Mouse (Mus musculus): ENCODE results near the gene Olfr160. TPM values are rescaled to one million over a fixed set of nuclear protein-coding genes. Genes with fewer than 3 reads are reported as not detected.

Gene Olfr160
- not detected in 2 replicates for polyA plus RNA-seq (2015; fragmentation: Nextera tagmentation; extraction: Ambion mirVana)

- no peak within 1 kb of the TSS for H3K27ac ChIP-seq
- H3K4me2 ChIP-seq (ENCODE audit: low read length) = no peak within 1 kb of the TSS
- H3K9me3 ChIP-seq (replicated peaks; ENCODE audit: low read length) = no peaks in the 10 kb centered on the region
- H3K27me3 ChIP-seq (ENCODE audit: insufficient read depth, low read length) = no peaks in the 10 kb centered on the region
- no peak for TF ChIP-seq CTCF (IDR thresholded peaks at IDR 0.05; ENCODE audit: low read depth)
- ATAC-seq (replicated peaks; ENCODE audit: low FRiP score, low read depth) (no peak), DNase-seq (ENCODE audit: low spot score) (no peak)
- H3K9ac ChIP-seq (ENCODE audit: low read depth, low read length) = no peak within 1 kb of the TSS
- H3K4me1 ChIP-seq (replicated peaks; ENCODE audit: insufficient read depth, low read length) = no peaks in the 10 kb centered on the region
- no peaks in the 10 kb centered on the region for H3K36me3 ChIP-seq (ENCODE audit: insufficient read depth, low read length)
- no peak within 1 kb of the TSS for H3K4me3 ChIP-seq (replicated peaks; ENCODE audit: low read depth, low read length)
- 89% methylated on average over 1 of the region's 1 CpGs for WGBS
Observed at GRCm38 (mm10) chr9:37716150-37716549, at the start of gene Olfr160. TSS of gene Olfr160 (minus strand) at chr9:37716250.

- Histone ChIP-seq H3K27ac (no peak overlapping the region), H3K27me3 (ENCODE audit: insufficient read depth, low read length) (no peaks in the 10 kb centered on the region), H3K36me3 (ENCODE audit: insufficient read depth, low read length) (no peaks in the 10 kb centered on the region), H3K4me1 (replicated peaks; ENCODE audit: insufficient read depth, low read length) (no peaks in the 10 kb centered on the region), H3K4me2 (ENCODE audit: low read length) (no peak overlapping the region), H3K9ac (ENCODE audit: low read depth, low read length) (no peak overlapping the region), H3K9me3 (replicated peaks; ENCODE audit: low read length) (no peaks in the 10 kb centered on the region), H3K4me3 (replicated peaks; ENCODE audit: low read depth, low read length) (no peak overlapping the region)
- DNase-seq (ENCODE audit: low spot score) = no peak
- no peak for ATAC-seq (replicated peaks; ENCODE audit: low FRiP score, low read depth)
- TF ChIP-seq CTCF (IDR thresholded peaks at IDR 0.05; ENCODE audit: low read depth) = peak; percentile 44; the same call in 1 of the 2 replicates
- 57% methylated on average over 2 of the region's 2 CpGs for WGBS
Observed at GRCm38 (mm10) chr9:37762541-37762940, 46.5 kb upstream of the Olfr160 start.

- Histone ChIP-seq H3K4me1 (replicated peaks; ENCODE audit: insufficient read depth, low read length) (no peaks in the 10 kb centered on the region), H3K9me3 (replicated peaks; ENCODE audit: low read length) (no peaks in the 10 kb centered on the region), H3K4me2 (ENCODE audit: low read length) (no peak overlapping the region), H3K9ac (ENCODE audit: low read depth, low read length) (no peak overlapping the region), H3K27me3 (ENCODE audit: insufficient read depth, low read length) (no peaks in the 10 kb centered on the region), H3K27ac (no peak overlapping the region), H3K36me3 (ENCODE audit: insufficient read depth, low read length) (no peaks in the 10 kb centered on the region), H3K4me3 (replicated peaks; ENCODE audit: low read depth, low read length) (no peak overlapping the region)
- WGBS = 91% methylated on average over 2 of the region's 2 CpGs
- no peak for DNase-seq (ENCODE audit: low spot score)
- no peak for TF ChIP-seq CTCF (IDR thresholded peaks at IDR 0.05; ENCODE audit: low read depth)
- ATAC-seq (replicated peaks; ENCODE audit: low FRiP score, low read depth) = no peak
Observed at GRCm38 (mm10) chr9:37761728-37762127, 45.7 kb upstream of the Olfr160 start.

- no peaks in the 10 kb centered on the region for H3K4me1 ChIP-seq (replicated peaks; ENCODE audit: insufficient read depth, low read length)
- no peak for TF ChIP-seq CTCF (IDR thresholded peaks at IDR 0.05; ENCODE audit: low read depth)
- H3K27me3 ChIP-seq (ENCODE audit: insufficient read depth, low read length) = no peaks in the 10 kb centered on the region
- H3K36me3 ChIP-seq (ENCODE audit: insufficient read depth, low read length) = no peaks in the 10 kb centered on the region
- DNase-seq (ENCODE audit: low spot score) (no peak), ATAC-seq (replicated peaks; ENCODE audit: low FRiP score, low read depth) (no peak)
- H3K9ac ChIP-seq (ENCODE audit: low read depth, low read length) = no peak overlapping the region
- WGBS = 75% methylated on average over 4 of the region's 4 CpGs
- H3K4me2 ChIP-seq (ENCODE audit: low read length) = no peak overlapping the region
- no peaks in the 10 kb centered on the region for H3K9me3 ChIP-seq (replicated peaks; ENCODE audit: low read length)
- no peak overlapping the region for H3K27ac ChIP-seq
- no peak overlapping the region for H3K4me3 ChIP-seq (replicated peaks; ENCODE audit: low read depth, low read length)
Observed at GRCm38 (mm10) chr9:37752006-37752405, 36.0 kb upstream of the Olfr160 start.

GRCm38 (mm10) chr9:37751467-37751866, 35.4 kb upstream of the Olfr160 start:
- no peak for ATAC-seq (replicated peaks; ENCODE audit: low FRiP score, low read depth)
- no peak for DNase-seq (ENCODE audit: low spot score)
- H3K36me3 ChIP-seq (ENCODE audit: insufficient read depth, low read length) = no peaks in the 10 kb centered on the region
- 73% methylated on average over 2 of the region's 2 CpGs for WGBS
- H3K4me3 ChIP-seq (replicated peaks; ENCODE audit: low read depth, low read length) = no peak overlapping the region
- H3K27ac ChIP-seq = no peak overlapping the region
- no peaks in the 10 kb centered on the region for H3K27me3 ChIP-seq (ENCODE audit: insufficient read depth, low read length)
- no peaks in the 10 kb centered on the region for H3K4me1 ChIP-seq (replicated peaks; ENCODE audit: insufficient read depth, low read length)
- H3K4me2 ChIP-seq (ENCODE audit: low read length) = no peak overlapping the region
- no peak overlapping the region for H3K9ac ChIP-seq (ENCODE audit: low read depth, low read length)
- TF ChIP-seq CTCF (IDR thresholded peaks at IDR 0.05; ENCODE audit: low read depth) = no peak
- no peaks in the 10 kb centered on the region for H3K9me3 ChIP-seq (replicated peaks; ENCODE audit: low read length)

- 40% methylated on average over 7 of the region's 7 CpGs for WGBS
- no peaks in the 10 kb centered on the region for H3K36me3 ChIP-seq (ENCODE audit: insufficient read depth, low read length)
- DNase-seq (ENCODE audit: low spot score) = no peak
- H3K27me3 ChIP-seq (ENCODE audit: insufficient read depth, low read length) = no peaks in the 10 kb centered on the region
- no peaks in the 10 kb centered on the region for H3K9me3 ChIP-seq (replicated peaks; ENCODE audit: low read length)
- no peak overlapping the region for H3K4me2 ChIP-seq (ENCODE audit: low read length)
- no peak overlapping the region for H3K4me3 ChIP-seq (replicated peaks; ENCODE audit: low read depth, low read length)
- no peak overlapping the region for H3K27ac ChIP-seq
- no peak overlapping the region for H3K9ac ChIP-seq (ENCODE audit: low read depth, low read length)
- no peaks in the 10 kb centered on the region for H3K4me1 ChIP-seq (replicated peaks; ENCODE audit: insufficient read depth, low read length)
- no peak; the same call in 1 of the 2 replicates for ATAC-seq (replicated peaks; ENCODE audit: low FRiP score, low read depth)
- no peak for TF ChIP-seq CTCF (IDR thresholded peaks at IDR 0.05; ENCODE audit: low read depth)
Observed at GRCm38 (mm10) chr9:37750319-37751075, 34.4 kb upstream of the Olfr160 start.
